Mouse (Mus musculus) limb, embryonic 11.5 days (tissue): ENCODE results near the gene Agbl5. TPM values are rescaled to one million over a fixed set of nuclear protein-coding genes. Genes with fewer than 3 reads are reported as not detected.

Source experiments
- ATAC-seq: fragments of 200-750 bp; cut with Nextera tagmentation; 2 replicates; pipeline ENCODE4 v1.8.0; 2017; ENCODE audit warnings: low read depth; ENCODE audit not compliant: insufficient number of reproducible peaks, low FRiP score, low TSS enrichment
- DNase-seq: peaks from one replicate; pipeline ENCODE4 v3.0.0-alpha.2; 2015; ENCODE audit warnings: low spot score
- H3K27ac ChIP-seq: fragments of 300-500 bp; sonication (generic); replicated peaks from 2 replicates; pipeline ENCODE4 v1.5.1; 2014; ENCODE audit warnings: low read depth, mild to moderate bottlenecking, low read length
- H3K27me3 ChIP-seq: fragments of 300-500 bp; sonication (generic); 2 replicates; pipeline ENCODE4 v1.6.1; 2014; ENCODE audit warnings: mild to moderate bottlenecking, low read length, mixed read lengths; ENCODE audit not compliant: control insufficient read depth, insufficient read depth
- H3K36me3 ChIP-seq: fragments of 300-500 bp; sonication (generic); 2 replicates; pipeline ENCODE4 v1.6.1; 2014; ENCODE audit warnings: mild to moderate bottlenecking, low read length, moderate library complexity, mixed read lengths; ENCODE audit not compliant: control insufficient read depth, insufficient read depth
- H3K4me1 ChIP-seq: fragments of 300-500 bp; sonication (generic); 2 replicates; pipeline ENCODE4 v1.6.1; 2014; ENCODE audit warnings: low read length, mixed read lengths; ENCODE audit not compliant: control insufficient read depth, insufficient read depth
- H3K4me2 ChIP-seq: fragments of 300-500 bp; sonication (generic); 2 replicates; pipeline ENCODE4 v1.6.1; 2014; ENCODE audit warnings: low read depth, mild to moderate bottlenecking, moderate library complexity; ENCODE audit not compliant: severe bottlenecking
- H3K4me3 ChIP-seq: fragments of 300-500 bp; sonication (generic); 2 replicates; pipeline ENCODE4 v1.5.1; 2014; ENCODE audit warnings: low read depth, low read length
- H3K9ac ChIP-seq: fragments of 300-500 bp; sonication (generic); 2 replicates; pipeline ENCODE4 v1.6.1; 2014; ENCODE audit warnings: mild to moderate bottlenecking, low read length
- H3K9me3 ChIP-seq: fragments of 300-500 bp; sonication (generic); 2 replicates; pipeline ENCODE4 v1.6.1; 2016; ENCODE audit warnings: low read length; ENCODE audit not compliant: control insufficient read depth
- WGBS: fragments of 180-500 bp; shearing (Covaris S2); extraction: QIAGEN DNeasy Blood & Tissue Kit; methylation state at CpG from one replicate; pipeline ENCODE4 v1.1.7; 2014; 5-methylcytosine and 5-hydroxymethylcytosine counted together
- polyA plus RNA-seq: library from polyadenylated mRNA; unstranded; fragments of >200 nt; fragmentation: Nextera tagmentation; extraction: Ambion mirVana; gene quantifications from 2 replicates; pipeline ENCODE4 v1.2.1, GENCODE M21; 2014

The Agbl5 gene
- polyA plus RNA-seq, 1 experiment from 2014 or later: 35.7 TPM

GRCm38 (mm10) chr5:30863852-30864251 is 24.6 kb upstream of the Agbl5 start:
- H3K27ac ChIP-seq: no peak overlapping the region

GRCm38 (mm10) chr5:30864322-30864721 is 24.2 kb upstream of the Agbl5 start:
- WGBS: 42% methylated on average over 15 of the region's 15 CpGs
- no peaks in the 10 kb centered on the region for H3K36me3 ChIP-seq
- no peak overlapping the region for H3K4me2 ChIP-seq
- no peak for ATAC-seq
- no peak for DNase-seq
- H3K27me3 ChIP-seq: no peaks in the 10 kb centered on the region
- H3K9me3 ChIP-seq: no peaks in the 10 kb centered on the region; the same call in 1 of the 2 replicates
- H3K4me3 ChIP-seq: no peak overlapping the region
- H3K27ac ChIP-seq: no peak overlapping the region
- H3K4me1 ChIP-seq: no peaks in the 10 kb centered on the region
- no peak overlapping the region for H3K9ac ChIP-seq

More at GRCm38 (mm10) chr5:30863852-30864251, 24.6 kb upstream of the Agbl5 start:
- Histone ChIP-seq H3K27me3 (no peaks in the 10 kb centered on the region), H3K36me3 (no peaks in the 10 kb centered on the region), H3K4me2 (no peak overlapping the region), H3K9me3 (no peaks in the 10 kb centered on the region; the same call in 1 of the 2 replicates), H3K9ac (no peak overlapping the region), H3K4me1 (no peaks in the 10 kb centered on the region), H3K4me3 (no peak overlapping the region)
- no peak for ATAC-seq
- WGBS: 50% methylated on average over 4 of the region's 4 CpGs
- DNase-seq: no peak

- ATAC-seq: no peak
- Histone ChIP-seq H3K36me3 (peaks cover 3% of the 10 kb centered on the region; the same call in 1 of the 2 replicates), H3K4me1 (peaks cover 5% of the 10 kb centered on the region; the same call in 1 of the 2 replicates), H3K4me3 (no peak overlapping the region), H3K9me3 (no peaks in the 10 kb centered on the region), H3K9ac (no peak overlapping the region), H3K27ac (no peak overlapping the region), H3K27me3 (no peaks in the 10 kb centered on the region), H3K4me2 (no peak overlapping the region)
- 92% methylated on average over 3 of the region's 3 CpGs for WGBS
- no peak for DNase-seq
These were observed 21.6 kb upstream of the Agbl5 start for GRCm38 (mm10) chr5:30866871-30867270.

- 95% methylated on average over 3 of the region's 3 CpGs for WGBS
- H3K27me3 ChIP-seq: no peaks in the 10 kb centered on the region
- H3K9ac ChIP-seq: no peak within 1 kb of the TSS; the same call in 1 of the 2 replicates
- H3K4me3 ChIP-seq: 0 out of 2 replicates have a peak within 1 kb of the TSS, but pooled peaks have one; percentile 84
- peaks cover 5% of the 10 kb centered on the region; the same call in 1 of the 2 replicates for H3K4me1 ChIP-seq
- H3K36me3 ChIP-seq: peaks cover 11% of the 10 kb centered on the region; the same call in 1 of the 2 replicates
- DNase-seq (no peak), ATAC-seq (no peak)
- 0 out of 2 replicates have a peak within 1 kb of the TSS, but pooled peaks have one; percentile 36 for H3K27ac ChIP-seq
- peak within 1 kb of the TSS; percentile 72 for H3K4me2 ChIP-seq
- no peaks in the 10 kb centered on the region for H3K9me3 ChIP-seq
These were observed 20.8 kb upstream of the Agbl5 start, which contains the start of gene Tmem214 for GRCm38 (mm10) chr5:30867712-30868111. Tmem214 (plus strand) TSS chr5:30868012.

GRCm38 (mm10) chr5:30868981-30869380 is 19.5 kb upstream of the Agbl5 start:
- Histone ChIP-seq H3K4me3 (peak overlapping the region; percentile 84), H3K9me3 (no peaks in the 10 kb centered on the region), H3K4me2 (peak overlapping the region; percentile 72), H3K27ac (0 out of 2 replicates have a peak overlapping the region, but pooled peaks have one; percentile 36), H3K4me1 (peaks cover 5% of the 10 kb centered on the region; the same call in 1 of the 2 replicates), H3K9ac (peak overlapping the region; percentile 90), H3K36me3 (peaks cover 23% of the 10 kb centered on the region; the same call in 1 of the 2 replicates), H3K27me3 (no peaks in the 10 kb centered on the region)
- ATAC-seq (no peak), DNase-seq (peak; percentile 69)
- 9% methylated on average over 9 of the region's 9 CpGs for WGBS

- ATAC-seq (peak; percentile 91), DNase-seq (peak; percentile 95)
- Histone ChIP-seq H3K4me1 (peaks cover 5% of the 10 kb centered on the region; the same call in 1 of the 2 replicates), H3K9ac (peak overlapping the region; percentile 90), H3K27me3 (no peaks in the 10 kb centered on the region), H3K4me3 (peak overlapping the region; percentile 84), H3K36me3 (peaks cover 29% of the 10 kb centered on the region), H3K27ac (no peak overlapping the region), H3K9me3 (no peaks in the 10 kb centered on the region), H3K4me2 (peak overlapping the region; percentile 72)
- WGBS: under 1% methylated on average over 63 of the region's 63 CpGs
These were observed 18.9 kb upstream of the Agbl5 start for GRCm38 (mm10) chr5:30869405-30870130.

- H3K36me3 ChIP-seq: peaks cover 32% of the 10 kb centered on the region
- H3K27me3 ChIP-seq: no peaks in the 10 kb centered on the region
- no peaks in the 10 kb centered on the region for H3K9me3 ChIP-seq
- H3K9ac ChIP-seq: peak overlapping the region; percentile 90
- peak overlapping the region; percentile 84 for H3K4me3 ChIP-seq
- peaks cover 5% of the 10 kb centered on the region; the same call in 1 of the 2 replicates for H3K4me1 ChIP-seq
- H3K4me2 ChIP-seq: peak overlapping the region; percentile 72
- ATAC-seq: no peak
- 22% methylated on average over 2 of the region's 2 CpGs for WGBS
- no peak for DNase-seq
- H3K27ac ChIP-seq: no peak overlapping the region
These were observed 18.4 kb upstream of the Agbl5 start for GRCm38 (mm10) chr5:30870131-30870406.

GRCm38 (mm10) chr5:30872574-30872973 is 15.9 kb upstream of the Agbl5 start:
- no peak overlapping the region for H3K9ac ChIP-seq
- peaks cover 51% of the 10 kb centered on the region for H3K36me3 ChIP-seq
- 96% methylated on average over 9 of the region's 9 CpGs for WGBS
- no peak overlapping the region for H3K27ac ChIP-seq
- H3K4me2 ChIP-seq: no peak overlapping the region
- H3K4me1 ChIP-seq: peaks cover 5% of the 10 kb centered on the region; the same call in 1 of the 2 replicates
- no peaks in the 10 kb centered on the region for H3K9me3 ChIP-seq
- H3K4me3 ChIP-seq: no peak overlapping the region
- no peaks in the 10 kb centered on the region for H3K27me3 ChIP-seq
- DNase-seq (no peak), ATAC-seq (no peak)
